Mouse (Mus musculus): ENCODE results near the gene Yif1a. TPM values are rescaled to one million over a fixed set of nuclear protein-coding genes. Genes with fewer than 3 reads are reported as not detected.
"Not testable (repeated sequence)": the region's sequence is repeated elsewhere in the genome, so short reads cannot be mapped to it uniquely, and the experiment has no call there.

The Yif1a gene
- total RNA-seq, 1 experiment: 84.4 TPM

GRCm38 (mm10) chr19:5085145-5085863 lies 3.0 kb upstream of the Yif1a start, which contains the start of gene Tmem151a:
Gene Tmem151a, minus strand, starts transcription at chr19:5085531.
- no peak within 1 kb of the TSS for H3K27ac ChIP-seq (ENCODE audit: insufficient read depth, low read depth, low read length, poor library complexity, severe bottlenecking)
- DNase-seq (ENCODE audit: low read depth, low spot score): no peak
- no peak for TF ChIP-seq CHD2 (IDR thresholded peaks at IDR 0.05; ENCODE audit: low read depth, low read length)
- no peak for TF ChIP-seq MAFK (IDR thresholded peaks at IDR 0.05; ENCODE audit: insufficient read depth, low read depth, low read length)
- no peak for TF ChIP-seq ZC3H11A (IDR thresholded peaks at IDR 0.05; ENCODE audit: borderline replicate concordance, low read depth, low read length)
- no peak for TF ChIP-seq HCFC1 (IDR thresholded peaks at IDR 0.05; ENCODE audit: borderline replicate concordance, insufficient read depth, low read length)
- TF ChIP-seq ZNF384 (IDR thresholded peaks at IDR 0.05; ENCODE audit: low read depth, low read length): no peak
- H3K36me3 ChIP-seq (ENCODE audit: control insufficient read depth, insufficient read depth, low read length, poor library complexity, severe bottlenecking): peaks cover 2% of the 10 kb centered on the region; the same call in 1 of the 2 replicates
- H3K9me3 ChIP-seq (ENCODE audit: control insufficient read depth, insufficient read depth, low read depth, low read length): no peaks in the 10 kb centered on the region
- peak within 1 kb of the TSS; percentile 76 to 85 for H3K4me3 ChIP-seq (ENCODE audit: insufficient read depth in 1 of 2, low read depth in 1 of 2, low read length in 2 of 2, poor library complexity in 1 of 2, severe bottlenecking in 1 of 2)
- peaks cover 2 to 20% of the 10 kb centered on the region in 2 experiments; a peak in 3 of 4 replicates for H3K4me1 ChIP-seq (ENCODE audit: control insufficient read depth in 2 of 2, insufficient read depth in 2 of 2, low read length in 2 of 2, poor library complexity in 1 of 2)
- in situ Hi-C loops (cut with MboI; ENCODE audit: low sequenced_read_pairs in 2 of 2, unreplicated experiment in 2 of 2): no loop called here
- H3K9ac ChIP-seq (ENCODE audit: insufficient read depth, low read depth, low read length, poor library complexity, severe bottlenecking): peak within 1 kb of the TSS; percentile 74

- H3K9me3 ChIP-seq (ENCODE audit: control insufficient read depth, insufficient read depth, low read depth, low read length); H3K36me3 ChIP-seq (ENCODE audit: control insufficient read depth, insufficient read depth, low read length, poor library complexity, severe bottlenecking); H3K9ac ChIP-seq (ENCODE audit: insufficient read depth, low read depth, low read length, poor library complexity, severe bottlenecking); H3K27ac ChIP-seq (ENCODE audit: insufficient read depth, low read depth, low read length, poor library complexity, severe bottlenecking); DNase-seq (ENCODE audit: low read depth, low spot score); H3K4me3 ChIP-seq (ENCODE audit: insufficient read depth in 1 of 2, low read depth in 1 of 2, low read length in 2 of 2, poor library complexity in 1 of 2, severe bottlenecking in 1 of 2); in situ Hi-C loops (cut with MboI; ENCODE audit: low sequenced_read_pairs in 2 of 2, unreplicated experiment in 2 of 2): not testable (repeated sequence)
- peaks cover 2 to 20% of the 10 kb centered on the region in 2 experiments; a peak in 3 of 4 replicates for H3K4me1 ChIP-seq (ENCODE audit: control insufficient read depth in 2 of 2, insufficient read depth in 2 of 2, low read length in 2 of 2, poor library complexity in 1 of 2)
These were observed 1.8 kb upstream of the Yif1a start for GRCm38 (mm10) chr19:5086533-5086932.

GRCm38 (mm10) chr19:5089324-5089723 lies 986 bp downstream of the Yif1a start:
- TF ChIP-seq ZNF384 (IDR thresholded peaks at IDR 0.05; ENCODE audit: low read depth, low read length) (no peak), CHD2 (IDR thresholded peaks at IDR 0.05; ENCODE audit: low read depth, low read length) (no peak), HCFC1 (IDR thresholded peaks at IDR 0.05; ENCODE audit: borderline replicate concordance, insufficient read depth, low read length) (no peak)
- Histone ChIP-seq H3K9ac (ENCODE audit: insufficient read depth, low read depth, low read length, poor library complexity, severe bottlenecking) (peak overlapping the region; percentile 88; the same call in 1 of the 2 replicates), H3K4me3 (ENCODE audit: insufficient read depth in 1 of 2, low read depth in 1 of 2, low read length in 2 of 2, poor library complexity in 1 of 2, severe bottlenecking in 1 of 2) (peak overlapping the region in 1 of 2 experiments; percentile 96; a peak in 1 of 4 replicates), H3K36me3 (ENCODE audit: control insufficient read depth, insufficient read depth, low read length, poor library complexity, severe bottlenecking) (peaks cover 12% of the 10 kb centered on the region), H3K9me3 (ENCODE audit: control insufficient read depth, insufficient read depth, low read depth, low read length) (no peaks in the 10 kb centered on the region), H3K4me1 (ENCODE audit: control insufficient read depth in 2 of 2, insufficient read depth in 2 of 2, low read length in 2 of 2, poor library complexity in 1 of 2) (peaks cover 2 to 12% of the 10 kb centered on the region in 2 experiments; a peak in 3 of 4 replicates), H3K27ac (ENCODE audit: insufficient read depth, low read depth, low read length, poor library complexity, severe bottlenecking) (no peak overlapping the region)
- in situ Hi-C loops (cut with MboI; ENCODE audit: low sequenced_read_pairs in 2 of 2, unreplicated experiment in 2 of 2): no loop called here
- DNase-seq (ENCODE audit: low read depth, low spot score): no peak

- Histone ChIP-seq H3K36me3 (ENCODE audit: control insufficient read depth, insufficient read depth, low read length, poor library complexity, severe bottlenecking) (peaks cover 12% of the 10 kb centered on the region), H3K27ac (ENCODE audit: insufficient read depth, low read depth, low read length, poor library complexity, severe bottlenecking) (no peak overlapping the region), H3K4me1 (ENCODE audit: control insufficient read depth in 2 of 2, insufficient read depth in 2 of 2, low read length in 2 of 2, poor library complexity in 1 of 2) (peaks cover 2 to 15% of the 10 kb centered on the region in 2 experiments; a peak in 2 of 4 replicates), H3K4me3 (ENCODE audit: insufficient read depth in 1 of 2, low read depth in 1 of 2, low read length in 2 of 2, poor library complexity in 1 of 2, severe bottlenecking in 1 of 2) (no peak overlapping the region), H3K9me3 (ENCODE audit: control insufficient read depth, insufficient read depth, low read depth, low read length) (no peaks in the 10 kb centered on the region), H3K9ac (ENCODE audit: insufficient read depth, low read depth, low read length, poor library complexity, severe bottlenecking) (no peak overlapping the region)
- in situ Hi-C loops (cut with MboI; ENCODE audit: low sequenced_read_pairs in 2 of 2, unreplicated experiment in 2 of 2): no loop called here
- no peak for DNase-seq (ENCODE audit: low read depth, low spot score)
- no peak for TF ChIP-seq CHD2 (IDR thresholded peaks at IDR 0.05; ENCODE audit: low read depth, low read length)
- TF ChIP-seq ZC3H11A (IDR thresholded peaks at IDR 0.05; ENCODE audit: borderline replicate concordance, low read depth, low read length): no peak
- TF ChIP-seq ZNF384 (IDR thresholded peaks at IDR 0.05; ENCODE audit: low read depth, low read length): no peak
- no peak for TF ChIP-seq MAFK (IDR thresholded peaks at IDR 0.05; ENCODE audit: insufficient read depth, low read depth, low read length)
- TF ChIP-seq HCFC1 (IDR thresholded peaks at IDR 0.05; ENCODE audit: borderline replicate concordance, insufficient read depth, low read length): no peak
These were observed 3.7 kb downstream of the Yif1a start for GRCm38 (mm10) chr19:5092083-5092482.

All from ES-E14 (cell line).